Mouse (Mus musculus) layer of hippocampus, adult 9-11 months (tissue): ENCODE results near the gene Flrt3.

Experiments
- DNase-seq: peaks from one replicate; pipeline ENCODE4 v3.0.0; 2022

The Flrt3 gene

DNA sequence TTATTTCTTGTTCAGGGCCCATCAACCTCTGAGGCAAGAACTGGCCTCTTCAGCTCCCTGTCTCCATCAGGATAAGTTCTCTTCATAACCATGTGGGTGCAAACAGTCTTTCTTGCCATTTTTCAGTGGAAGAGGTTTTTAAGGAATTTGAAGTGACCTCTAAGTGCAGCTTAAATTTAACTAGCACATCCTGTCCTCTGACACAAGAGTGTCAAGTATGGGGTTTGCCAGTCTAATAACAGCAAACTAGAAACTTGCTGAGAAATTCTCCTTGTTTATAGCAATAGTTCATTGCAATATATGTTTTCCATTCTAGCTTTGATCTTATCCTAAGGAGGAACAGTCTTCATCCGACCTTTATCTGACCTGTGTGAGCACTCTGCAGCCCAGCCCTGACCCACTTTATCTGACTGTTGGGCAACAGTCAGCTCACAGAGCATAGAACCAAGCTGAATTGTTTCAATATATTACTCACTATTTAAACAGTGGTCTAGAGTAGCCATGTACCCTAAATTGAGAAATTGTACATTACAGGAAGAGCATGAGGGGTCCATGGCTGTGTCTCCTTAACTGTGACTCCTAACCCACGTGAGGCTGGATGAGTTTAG is 49.4 kb downstream of the Flrt3 start:
- DNase-seq, result no peak

DNA sequence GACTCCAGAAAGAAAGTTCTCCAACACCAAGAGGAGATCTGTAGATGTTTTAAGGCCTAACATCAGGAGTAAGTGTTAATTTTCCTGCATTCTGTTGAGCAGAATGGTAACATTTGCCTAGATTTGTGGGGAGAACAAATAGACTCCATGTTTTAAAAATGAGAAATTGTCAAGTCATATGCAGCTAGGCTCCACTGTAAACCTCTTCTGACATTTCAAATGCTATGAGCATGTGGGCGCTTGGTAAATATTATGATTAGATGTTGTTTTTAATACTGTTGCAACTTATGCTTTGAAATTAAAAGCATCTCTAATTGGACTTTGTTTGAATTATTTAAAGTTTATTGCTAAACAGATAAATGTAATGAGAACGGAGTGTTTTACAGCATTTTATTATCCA is 55.8 kb downstream of the Flrt3 start:
- no peak for DNase-seq
